Mouse (Mus musculus): ENCODE results near the gene Lsr. TPM values are rescaled to one million over a fixed set of nuclear protein-coding genes. Genes with fewer than 3 reads are reported as not detected.
"Not testable (repeated sequence)": the region's sequence is repeated elsewhere in the genome, so short reads cannot be mapped to it uniquely, and the experiment has no call there.

Lsr gene
- polyA plus RNA-seq, 1 experiment: 9.4 TPM

GRCm38 (mm10) chr7:30954971-30955520, 18.2 kb downstream of the Lsr start:
- TF ChIP-seq CTCF (IDR thresholded peaks at IDR 0.05; ENCODE audit: borderline replicate concordance, insufficient read depth, low read depth, low read length) (no peak), POLR2A (IDR thresholded peaks at IDR 0.05; ENCODE audit: borderline replicate concordance, insufficient read depth, low read length) (no peak)
- Histone ChIP-seq H3K4me1 (ENCODE audit: control insufficient read depth, insufficient read depth, low read length) (peaks cover 18% of the 10 kb centered on the region), H3K27me3 (ENCODE audit: control insufficient read depth, insufficient read depth, low read length) (no peaks in the 10 kb centered on the region), H3K4me3 (replicated peaks; ENCODE audit: insufficient read depth, low read depth, low read length) (peak overlapping the region; percentile 14), H3K27ac (ENCODE audit: insufficient read depth, low read length) (no peak overlapping the region)
- DNase-seq: peak; percentile 17 to 25
- WGBS: 72% methylated on average over 12 of the region's 12 CpGs

- TF ChIP-seq POLR2A (IDR thresholded peaks at IDR 0.05; ENCODE audit: borderline replicate concordance, insufficient read depth, low read length) (no peak), CTCF (IDR thresholded peaks at IDR 0.05; ENCODE audit: borderline replicate concordance, insufficient read depth, low read depth, low read length) (no peak)
- Histone ChIP-seq H3K27me3 (ENCODE audit: control insufficient read depth, insufficient read depth, low read length) (no peaks in the 10 kb centered on the region), H3K4me1 (ENCODE audit: control insufficient read depth, insufficient read depth, low read length) (peaks cover 17% of the 10 kb centered on the region), H3K27ac (ENCODE audit: insufficient read depth, low read length) (no peak overlapping the region), H3K4me3 (replicated peaks; ENCODE audit: insufficient read depth, low read depth, low read length) (no peak overlapping the region)
- 38% methylated on average over 3 of the region's 3 CpGs for WGBS
- peak; percentile 21 to 26 for DNase-seq
Observed at GRCm38 (mm10) chr7:30954036-30954435, 19.2 kb downstream of the Lsr start.

- WGBS: 86% methylated on average over 6 of the region's 6 CpGs
- peaks cover 11% of the 10 kb centered on the region for H3K4me1 ChIP-seq (ENCODE audit: control insufficient read depth, insufficient read depth, low read length)
- peak in 1 of 2 experiments; percentile 7 for DNase-seq
Observed at GRCm38 (mm10) chr7:30953459-30953858, 19.8 kb downstream of the Lsr start.

GRCm38 (mm10) chr7:30952441-30953265, 20.6 kb downstream of the Lsr start:
- TF ChIP-seq POLR2A (IDR thresholded peaks at IDR 0.05; ENCODE audit: borderline replicate concordance, insufficient read depth, low read length) (no peak), CTCF (IDR thresholded peaks at IDR 0.05; ENCODE audit: borderline replicate concordance, insufficient read depth, low read depth, low read length) (no peak)
- H3K4me3 ChIP-seq (replicated peaks; ENCODE audit: insufficient read depth, low read depth, low read length): no peak overlapping the region
- WGBS: 87% methylated on average over 16 of the region's 16 CpGs

More at GRCm38 (mm10) chr7:30953459-30953858, 19.8 kb downstream of the Lsr start:
- Histone ChIP-seq H3K27ac (ENCODE audit: insufficient read depth, low read length) (no peak overlapping the region), H3K4me3 (replicated peaks; ENCODE audit: insufficient read depth, low read depth, low read length) (no peak overlapping the region), H3K27me3 (ENCODE audit: control insufficient read depth, insufficient read depth, low read length) (no peaks in the 10 kb centered on the region)
- TF ChIP-seq POLR2A (IDR thresholded peaks at IDR 0.05; ENCODE audit: borderline replicate concordance, insufficient read depth, low read length) (no peak), CTCF (IDR thresholded peaks at IDR 0.05; ENCODE audit: borderline replicate concordance, insufficient read depth, low read depth, low read length) (no peak)

GRCm38 (mm10) chr7:30949902-30950301, 23.4 kb downstream of the Lsr start:
- 79% methylated on average over 3 of the region's 3 CpGs for WGBS
- H3K4me1 ChIP-seq (ENCODE audit: control insufficient read depth, insufficient read depth, low read length); H3K4me3 ChIP-seq (replicated peaks; ENCODE audit: insufficient read depth, low read depth, low read length); H3K27me3 ChIP-seq (ENCODE audit: control insufficient read depth, insufficient read depth, low read length); H3K27ac ChIP-seq (ENCODE audit: insufficient read depth, low read length): not testable (repeated sequence)
- DNase-seq: peak in 1 of 2 experiments; percentile 3

More at GRCm38 (mm10) chr7:30952441-30953265, 20.6 kb downstream of the Lsr start:
- Histone ChIP-seq H3K27me3 (ENCODE audit: control insufficient read depth, insufficient read depth, low read length) (no peaks in the 10 kb centered on the region), H3K4me1 (ENCODE audit: control insufficient read depth, insufficient read depth, low read length) (peaks cover 5% of the 10 kb centered on the region; the same call in 1 of the 2 replicates), H3K27ac (ENCODE audit: insufficient read depth, low read length) (no peak overlapping the region)
- DNase-seq: peak in 1 of 2 experiments; percentile 7

- TF ChIP-seq POLR2A (IDR thresholded peaks at IDR 0.05; ENCODE audit: borderline replicate concordance, insufficient read depth, low read length) (no peak), CTCF (IDR thresholded peaks at IDR 0.05; ENCODE audit: borderline replicate concordance, insufficient read depth, low read depth, low read length) (no peak)
- WGBS: 91% methylated on average over 7 of the region's 7 CpGs
- peak in 1 of 2 experiments; percentile 0 for DNase-seq
Observed at GRCm38 (mm10) chr7:30945876-30946275, 27.4 kb downstream of the Lsr start.

GRCm38 (mm10) chr7:30945466-30945865, 27.8 kb downstream of the Lsr start:
- H3K4me1 ChIP-seq (ENCODE audit: control insufficient read depth, insufficient read depth, low read length); H3K27me3 ChIP-seq (ENCODE audit: control insufficient read depth, insufficient read depth, low read length); H3K4me3 ChIP-seq (replicated peaks; ENCODE audit: insufficient read depth, low read depth, low read length); DNase-seq; H3K27ac ChIP-seq (ENCODE audit: insufficient read depth, low read length): not testable (repeated sequence)
- 39% methylated on average over 7 of the region's 7 CpGs for WGBS

More at GRCm38 (mm10) chr7:30945876-30946275, 27.4 kb downstream of the Lsr start:
- H3K27ac ChIP-seq (ENCODE audit: insufficient read depth, low read length): no peak overlapping the region
- no peaks in the 10 kb centered on the region for H3K27me3 ChIP-seq (ENCODE audit: control insufficient read depth, insufficient read depth, low read length)
- H3K4me1 ChIP-seq (ENCODE audit: control insufficient read depth, insufficient read depth, low read length): no peaks in the 10 kb centered on the region
- H3K4me3 ChIP-seq (replicated peaks; ENCODE audit: insufficient read depth, low read depth, low read length): no peak overlapping the region

GRCm38 (mm10) chr7:30944706-30945105, 28.6 kb downstream of the Lsr start:
- H3K27ac ChIP-seq (ENCODE audit: insufficient read depth, low read length); H3K4me3 ChIP-seq (replicated peaks; ENCODE audit: insufficient read depth, low read depth, low read length); H3K27me3 ChIP-seq (ENCODE audit: control insufficient read depth, insufficient read depth, low read length); DNase-seq; H3K4me1 ChIP-seq (ENCODE audit: control insufficient read depth, insufficient read depth, low read length): not testable (repeated sequence)
- WGBS: 40% methylated on average over 2 of the region's 2 CpGs

All from cerebellum, adult 2 months (tissue).